Mouse (Mus musculus) MEL (cell line): ENCODE results near the gene Srp72. TPM values are rescaled to one million over a fixed set of nuclear protein-coding genes. Genes with fewer than 3 reads are reported as not detected.
A peak's percentile ranks its signal among the peaks of the same experiment; 100 is the strongest.

Experiments
- DNase-seq: peaks from one replicate; pipeline ENCODE4 v3.0.0; 2011; ENCODE audit warnings: low read depth, low spot score
- H3K27ac ChIP-seq: 2 replicates; pipeline ENCODE4 v1.5.1; 2012; ENCODE audit warnings: low read depth, mild to moderate bottlenecking, control low read depth, low read length, moderate library complexity; ENCODE audit not compliant: control insufficient read depth
- H3K27me3 ChIP-seq, 2 experiments: fragments of 150-350 bp in 1 of 2; sonication (generic) in 1 of 2; 2 replicates each; pipeline ENCODE4 v1.6.1; 2012; ENCODE audit warnings: low read length in 2 of 2, mild to moderate bottlenecking in 2 of 2, improper control_type of control experiment in 1 of 2, moderate library complexity in 1 of 2; ENCODE audit not compliant: insufficient read depth in 2 of 2, control insufficient read depth in 1 of 2
- H3K36me3 ChIP-seq, 2 experiments: 2 replicates each; pipeline ENCODE4 v1.6.1; 2012 to 2014; ENCODE audit warnings: low read length in 2 of 2, improper control_type of control experiment in 1 of 2, inconsistent platforms in 1 of 2, mild to moderate bottlenecking in 1 of 2; ENCODE audit not compliant: insufficient read depth in 2 of 2, control insufficient read depth in 1 of 2
- H3K4me1 ChIP-seq, 2 experiments: fragments of 150-350 bp in 1 of 2; sonication (generic) in 1 of 2; 2 replicates each; pipeline ENCODE4 v1.6.1; 2012; ENCODE audit warnings: low read length in 2 of 2, improper control_type of control experiment in 1 of 2, mild to moderate bottlenecking in 1 of 2; ENCODE audit not compliant: insufficient read depth in 2 of 2, control insufficient read depth in 1 of 2
- H3K4me3 ChIP-seq, 2 experiments: fragments of 150-350 bp in 1 of 2; sonication (generic) in 1 of 2; 2 replicates each; pipeline ENCODE4 v1.5.1; 2012; ENCODE audit warnings: low read depth in 2 of 2, low read length in 2 of 2, mild to moderate bottlenecking in 2 of 2, moderate library complexity in 2 of 2, control low read depth in 1 of 2, improper control_type of control experiment in 1 of 2; ENCODE audit not compliant: control insufficient read depth in 1 of 2, insufficient read depth in 1 of 2
- H3K79me2 ChIP-seq: 2 replicates; pipeline ENCODE4 v1.6.1; 2012; ENCODE audit warnings: mild to moderate bottlenecking, low read length, moderate library complexity; ENCODE audit not compliant: control insufficient read depth, poor library complexity, insufficient read depth
- H3K9ac ChIP-seq: 2 replicates; pipeline ENCODE4 v1.6.1; 2012; ENCODE audit warnings: low read depth, mild to moderate bottlenecking, control low read depth, low read length, moderate library complexity; ENCODE audit not compliant: control insufficient read depth, poor library complexity, severe bottlenecking
- H3K9me3 ChIP-seq: fragments of 150-350 bp; sonication (generic); replicated peaks from 2 replicates; pipeline ENCODE4 v1.6.1; 2012; ENCODE audit warnings: mild to moderate bottlenecking, low read length, improper control_type of control experiment, moderate library complexity; ENCODE audit not compliant: insufficient read depth
- CTCF ChIP-seq, 3 experiments: IDR thresholded peaks in 2 of 3; conservative IDR thresholded peaks in 1 of 3; 2 replicates each; pipeline ENCODE4 v1.5.1; 2011 to 2012; ENCODE audit warnings: low read length in 3 of 3, low read depth in 2 of 3, mild to moderate bottlenecking in 2 of 3, improper control_type of control experiment in 1 of 3, inconsistent platforms in 1 of 3, mixed read lengths in 1 of 3, moderate library complexity in 1 of 3; ENCODE audit not compliant: control insufficient read depth in 1 of 3, insufficient read depth in 1 of 3, poor library complexity in 1 of 3, severe bottlenecking in 1 of 3
- ELF1 ChIP-seq: IDR thresholded peaks from 2 replicates; pipeline ENCODE4 v1.6.1; 2014; ENCODE audit warnings: low read depth, mild to moderate bottlenecking, inconsistent platforms, low read length, improper control_type of control experiment, moderate library complexity
- KAT2A ChIP-seq: conservative IDR thresholded peaks from 2 replicates; pipeline ENCODE4 v1.6.1; 2012; ENCODE audit warnings: low read depth, low read length, improper control_type of control experiment, inconsistent platforms
- MAFK ChIP-seq: IDR thresholded peaks from 2 replicates; pipeline ENCODE4 v1.6.1; 2011; ENCODE audit warnings: low read depth, mild to moderate bottlenecking, low read length, improper control_type of control experiment, borderline replicate concordance
- MAX ChIP-seq: IDR thresholded peaks from 2 replicates; pipeline ENCODE4 v1.6.1; 2011; ENCODE audit warnings: low read length, improper control_type of control experiment
- MEF2A ChIP-seq: IDR thresholded peaks from 2 replicates; pipeline ENCODE4 v1.6.1; 2014; ENCODE audit warnings: low read depth, mild to moderate bottlenecking, inconsistent platforms, low read length, improper control_type of control experiment; ENCODE audit not compliant: poor library complexity, insufficient replicate concordance, severe bottlenecking; ENCODE audit errors: extremely low read depth
- POLR2AphosphoS2 ChIP-seq: IDR thresholded peaks from 2 replicates; pipeline ENCODE4 v1.6.1; 2011; ENCODE audit warnings: low read length, improper control_type of control experiment
- RCOR1 ChIP-seq: IDR thresholded peaks from 2 replicates; pipeline ENCODE4 v1.6.1; 2012; ENCODE audit warnings: low read depth, mild to moderate bottlenecking, inconsistent platforms, low read length, improper control_type of control experiment
- UBTF ChIP-seq: IDR thresholded peaks from 2 replicates; pipeline ENCODE4 v1.6.1; 2012; ENCODE audit warnings: low read depth, mild to moderate bottlenecking, inconsistent platforms, low read length, improper control_type of control experiment, moderate library complexity, borderline replicate concordance; ENCODE audit not compliant: insufficient read depth
- ZC3H11A ChIP-seq: IDR thresholded peaks from 2 replicates; pipeline ENCODE4 v1.6.1; 2012; ENCODE audit warnings: low read depth, mild to moderate bottlenecking, inconsistent platforms, low read length, improper control_type of control experiment
- polyA plus RNA-seq, 2 experiments: library from polyadenylated mRNA; stranded (reverse) in 1 of 2; unstranded in 1 of 2; fragments of >175 nt in 1 of 2; fragments of >200 nt in 1 of 2; gene quantifications; 2 replicates each; pipeline versions ENCODE4 v1.2.1 to v1.2.4; 2012; ENCODE audit warnings: low replicate concordance in 2 of 2, low read depth in 1 of 2; ENCODE audit not compliant: insufficient read length in 2 of 2, insufficient read depth in 1 of 2, missing spikeins in 1 of 2
- total RNA-seq: library from RNA; depleted of rRNA; stranded (reverse); fragments of 300-350 nt; gene quantifications from 2 replicates; pipeline ENCODE4 v1.2.3, GENCODE M21; 2012

The Srp72 gene
- total and polyA plus RNA-seq, 3 experiments: 87.1 to 231 (median 140) TPM

- no peak for TF ChIP-seq ELF1
- TF ChIP-seq POLR2AphosphoS2: no peak
These were observed 20.1 kb upstream of the Srp72 start (continued) for GRCm38 (mm10) chr5:76954271-76954900.

- Histone ChIP-seq H3K4me3 (no peak overlapping the region), H3K79me2 (peaks cover 37% of the 10 kb centered on the region), H3K36me3 (peaks cover 22 to 36% of the 10 kb centered on the region in 2 experiments), H3K4me1 (peaks cover 13 to 16% of the 10 kb centered on the region in 2 experiments), H3K27ac (no peak overlapping the region), H3K27me3 (no peaks in the 10 kb centered on the region), H3K9me3 (no peaks in the 10 kb centered on the region), H3K9ac (no peak overlapping the region)
- DNase-seq: no peak
- no peak for TF ChIP-seq MAFK
- TF ChIP-seq KAT2A: no peak
- TF ChIP-seq UBTF: no peak
- TF ChIP-seq ZC3H11A: no peak
- no peak for TF ChIP-seq MAX
These were observed 19.0 kb upstream of the Srp72 start for GRCm38 (mm10) chr5:76955474-76955873.

- H3K27me3 ChIP-seq: no peaks in the 10 kb centered on the region
- H3K36me3 ChIP-seq: peaks cover 30% of the 10 kb centered on the region in 2 experiments
- no peaks in the 10 kb centered on the region for H3K9me3 ChIP-seq
- peaks cover 11 to 16% of the 10 kb centered on the region in 2 experiments for H3K4me1 ChIP-seq
- H3K79me2 ChIP-seq: peaks cover 17% of the 10 kb centered on the region
- DNase-seq: peak; percentile 60
- no peak overlapping the region for H3K9ac ChIP-seq
- H3K4me3 ChIP-seq: no peak overlapping the region
- TF ChIP-seq CTCF (IDR thresholded peaks at IDR 0.05 in 2 of 3, conservative IDR thresholded peaks at IDR 0.05 in 1 of 3; ENCODE audit: control insufficient read depth in 1 of 3, insufficient read depth in 1 of 3, low read depth in 2 of 3, low read length in 3 of 3, poor library complexity in 1 of 3, severe bottlenecking in 1 of 3) (peak in 2 of 3 experiments; percentile 10 to 40; a peak in 2 of 6 replicates), ELF1 (no peak)
- TF ChIP-seq, all 39 proteins: peak for 1
- H3K27ac ChIP-seq: no peak overlapping the region
These were observed 16.5 kb upstream of the Srp72 start for GRCm38 (mm10) chr5:76957954-76958353.

- Histone ChIP-seq H3K79me2 (peaks cover 11% of the 10 kb centered on the region), H3K27me3 (no peaks in the 10 kb centered on the region), H3K4me3 (no peak overlapping the region), H3K9me3 (no peaks in the 10 kb centered on the region), H3K36me3 (peaks cover 18 to 37% of the 10 kb centered on the region in 2 experiments), H3K9ac (no peak overlapping the region), H3K27ac (no peak overlapping the region), H3K4me1 (peaks cover 3% of the 10 kb centered on the region in 2 experiments)
- peak in 1 of 3 experiments; percentile 1; a peak in 1 of 6 replicates for TF ChIP-seq CTCF (IDR thresholded peaks at IDR 0.05 in 2 of 3, conservative IDR thresholded peaks at IDR 0.05 in 1 of 3; ENCODE audit: control insufficient read depth in 1 of 3, insufficient read depth in 1 of 3, low read depth in 2 of 3, low read length in 3 of 3, poor library complexity in 1 of 3, severe bottlenecking in 1 of 3)
- TF ChIP-seq RCOR1: no peak
- TF ChIP-seq MEF2A: no peak
- no peak for TF ChIP-seq POLR2AphosphoS2
- no peak for DNase-seq
These were observed 14.9 kb upstream of the Srp72 start for GRCm38 (mm10) chr5:76959587-76959986.
